Mouse (Mus musculus): ENCODE measurements around the gene 1700024P04Rik.

DNA sequence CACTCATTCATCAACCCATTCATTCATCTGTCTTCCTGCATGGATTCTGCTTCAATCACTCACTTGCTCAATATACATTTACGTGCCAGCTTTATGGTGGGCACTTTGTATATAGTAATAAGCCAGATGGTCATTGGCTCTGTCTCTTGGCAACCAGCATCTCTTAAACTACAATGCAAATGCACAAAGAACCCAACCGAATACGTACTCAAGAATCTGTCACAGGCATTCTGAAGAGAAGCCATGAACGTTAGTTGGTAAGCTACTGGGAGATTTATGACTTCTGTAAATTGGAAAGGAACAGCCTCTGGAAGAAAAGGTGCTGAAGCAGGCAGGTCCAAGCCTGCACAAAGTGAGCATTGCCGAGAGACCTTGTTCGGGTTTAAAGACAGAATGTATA is 36.8 kb upstream of the 1700024P04Rik start:
- TF ChIP-seq MAX (IDR thresholded peaks at IDR 0.05): no peak
- no peak for TF ChIP-seq CTCF (IDR thresholded peaks at IDR 0.05; ENCODE audit: control insufficient read depth, insufficient read depth, insufficient read length)
- no peak for TF ChIP-seq MYOG (IDR thresholded peaks at IDR 0.05; ENCODE audit: control insufficient read depth, extremely low read depth, insufficient read length)
- no peak for TF ChIP-seq FOSL1 (IDR thresholded peaks at IDR 0.05; ENCODE audit: insufficient read depth, low read length, poor library complexity, severe bottlenecking)
- TF ChIP-seq USF1 (IDR thresholded peaks at IDR 0.05; ENCODE audit: low read depth): no peak
- TF ChIP-seq MYOD1 (IDR thresholded peaks at IDR 0.05; ENCODE audit: control insufficient read depth, insufficient read length, low read depth): no peak
- TF ChIP-seq CEBPB (IDR thresholded peaks at IDR 0.05; ENCODE audit: low read depth): no peak

All from C2C12 (cell line).